Mouse (Mus musculus): ENCODE results near the gene St5.

The St5 gene

GRCm38 (mm10) chr7:109710069-109710468, 6.7 kb upstream of the St5 start:
- TF ChIP-seq GATA4 (IDR thresholded peaks at IDR 0.05; ENCODE audit: insufficient replicate concordance, low read length): no peak

- TF ChIP-seq GATA4 (IDR thresholded peaks at IDR 0.05; ENCODE audit: insufficient replicate concordance, low read length): no peak
Observed at GRCm38 (mm10) chr7:109708961-109709382, 5.6 kb upstream of the St5 start.

GRCm38 (mm10) chr7:109707023-109707785, 3.8 kb upstream of the St5 start:
- no peak for TF ChIP-seq GATA4 (IDR thresholded peaks at IDR 0.05; ENCODE audit: insufficient replicate concordance, low read length)

- no peak for TF ChIP-seq GATA4 (IDR thresholded peaks at IDR 0.05; ENCODE audit: insufficient replicate concordance, low read length)
Observed at GRCm38 (mm10) chr7:109704461-109704860, 1.1 kb upstream of the St5 start.

GRCm38 (mm10) chr7:109704016-109704377, 592 bp upstream of the St5 start:
- TF ChIP-seq GATA4 (IDR thresholded peaks at IDR 0.05; ENCODE audit: insufficient replicate concordance, low read length): no peak

- TF ChIP-seq GATA4 (IDR thresholded peaks at IDR 0.05; ENCODE audit: insufficient replicate concordance, low read length): no peak
Observed at GRCm38 (mm10) chr7:109702721-109703120, 684 bp downstream of the St5 start.

GRCm38 (mm10) chr7:109700213-109700612, 3.2 kb downstream of the St5 start:
- TF ChIP-seq GATA4 (IDR thresholded peaks at IDR 0.05; ENCODE audit: insufficient replicate concordance, low read length): no peak

GRCm38 (mm10) chr7:109695339-109695726, 8.1 kb downstream of the St5 start:
- no peak for TF ChIP-seq GATA4 (IDR thresholded peaks at IDR 0.05; ENCODE audit: insufficient replicate concordance, low read length)

- no peak for TF ChIP-seq GATA4 (IDR thresholded peaks at IDR 0.05; ENCODE audit: insufficient replicate concordance, low read length)
Observed at GRCm38 (mm10) chr7:109694576-109695338, 8.6 kb downstream of the St5 start.

- TF ChIP-seq GATA4 (IDR thresholded peaks at IDR 0.05; ENCODE audit: insufficient replicate concordance, low read length): peak; percentile 10; the same call in 1 of the 2 replicates
Observed at GRCm38 (mm10) chr7:109690961-109691360, 12.4 kb downstream of the St5 start.

- TF ChIP-seq GATA4 (IDR thresholded peaks at IDR 0.05; ENCODE audit: insufficient replicate concordance, low read length): no peak
Observed at GRCm38 (mm10) chr7:109690101-109690500, 13.3 kb downstream of the St5 start.

- no peak for TF ChIP-seq GATA4 (IDR thresholded peaks at IDR 0.05; ENCODE audit: insufficient replicate concordance, low read length)
Observed at GRCm38 (mm10) chr7:109686585-109687128, 16.7 kb downstream of the St5 start.

- no peak for TF ChIP-seq GATA4 (IDR thresholded peaks at IDR 0.05; ENCODE audit: insufficient replicate concordance, low read length)
Observed at GRCm38 (mm10) chr7:109680879-109681278, 22.5 kb downstream of the St5 start.

GRCm38 (mm10) chr7:109680284-109680683, 23.1 kb downstream of the St5 start:
- TF ChIP-seq GATA4 (IDR thresholded peaks at IDR 0.05; ENCODE audit: insufficient replicate concordance, low read length): no peak

GRCm38 (mm10) chr7:109674944-109675628, 28.3 kb downstream of the St5 start:
- peak; percentile 44; the same call in 1 of the 2 replicates for TF ChIP-seq GATA4 (IDR thresholded peaks at IDR 0.05; ENCODE audit: insufficient replicate concordance, low read length)
